Mouse (Mus musculus): ENCODE results near the gene Scaf4. TPM values are rescaled to one million over a fixed set of nuclear protein-coding genes. Genes with fewer than 3 reads are reported as not detected.

Scaf4 gene
- 19.6 and 32.8 TPM in 2 replicates for polyA plus RNA-seq (2012; rRNA removed)

- peak; percentile 71 for DNase-seq (ENCODE audit: low read depth, low spot score)
- under 1% methylated on average over 121 of the region's 123 CpGs for WGBS
Measured at GRCm38 (mm10) chr16:90283905-90284891, at the start of gene Scaf4. TSS of gene Scaf4 (minus strand) at chr16:90284503.

- no peak for DNase-seq (ENCODE audit: low read depth, low spot score)
- WGBS, result 64% methylated on average over 6 of the region's 6 CpGs
Measured at GRCm38 (mm10) chr16:90332553-90332952, 48.2 kb upstream of the Scaf4 start.

GRCm38 (mm10) chr16:90330979-90331378 lies 46.7 kb upstream of the Scaf4 start:
- DNase-seq (ENCODE audit: low read depth, low spot score), result no peak
- 83% methylated on average over 6 of the region's 6 CpGs for WGBS

- no peak for DNase-seq (ENCODE audit: low read depth, low spot score)
- WGBS, result 67% methylated on average over 8 of the region's 8 CpGs
Measured at GRCm38 (mm10) chr16:90329511-90329910, 45.2 kb upstream of the Scaf4 start.

GRCm38 (mm10) chr16:90322850-90323528 lies 38.7 kb upstream of the Scaf4 start:
- WGBS, result 27% methylated on average over 8 of the region's 8 CpGs
- peak; percentile 64 for DNase-seq (ENCODE audit: low read depth, low spot score)

- no peak for DNase-seq (ENCODE audit: low read depth, low spot score)
- 71% methylated on average over 7 of the region's 7 CpGs for WGBS
Measured at GRCm38 (mm10) chr16:90319321-90319720, 35.0 kb upstream of the Scaf4 start.

DNA sequence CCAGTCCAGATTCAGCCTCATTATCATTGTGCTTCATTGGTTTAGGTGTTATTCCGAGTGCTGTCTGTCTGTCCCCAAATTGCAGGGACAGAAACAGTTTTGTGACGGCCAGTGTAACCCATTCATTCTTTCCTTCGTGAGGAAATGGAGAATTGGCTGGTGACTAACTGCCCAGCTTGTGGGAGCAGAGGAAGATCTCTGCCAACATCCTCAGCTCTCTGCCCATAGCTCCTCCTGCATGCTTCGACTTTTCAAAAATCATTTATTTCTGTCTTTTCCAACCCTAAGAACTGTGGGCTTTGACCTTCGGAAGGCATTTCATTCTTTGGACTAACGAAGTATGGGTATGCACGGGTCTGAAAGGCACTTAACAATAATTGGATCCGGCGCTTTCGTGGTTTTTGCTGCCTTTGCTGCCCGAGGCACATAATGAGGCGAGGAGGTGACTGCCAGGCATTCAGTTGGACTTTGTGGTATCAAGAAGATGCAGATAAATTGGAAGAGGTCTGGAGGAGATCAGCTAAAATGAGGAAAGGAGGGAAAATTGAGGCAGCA lies 34.1 kb upstream of the Scaf4 start:
- DNase-seq (ENCODE audit: low read depth, low spot score), result no peak
- 83% methylated on average over 12 of the region's 12 CpGs for WGBS

- DNase-seq (ENCODE audit: low read depth, low spot score), result no peak
- 76% methylated on average over 4 of the region's 4 CpGs for WGBS
Measured at GRCm38 (mm10) chr16:90317777-90318176, 33.5 kb upstream of the Scaf4 start.

DNA sequence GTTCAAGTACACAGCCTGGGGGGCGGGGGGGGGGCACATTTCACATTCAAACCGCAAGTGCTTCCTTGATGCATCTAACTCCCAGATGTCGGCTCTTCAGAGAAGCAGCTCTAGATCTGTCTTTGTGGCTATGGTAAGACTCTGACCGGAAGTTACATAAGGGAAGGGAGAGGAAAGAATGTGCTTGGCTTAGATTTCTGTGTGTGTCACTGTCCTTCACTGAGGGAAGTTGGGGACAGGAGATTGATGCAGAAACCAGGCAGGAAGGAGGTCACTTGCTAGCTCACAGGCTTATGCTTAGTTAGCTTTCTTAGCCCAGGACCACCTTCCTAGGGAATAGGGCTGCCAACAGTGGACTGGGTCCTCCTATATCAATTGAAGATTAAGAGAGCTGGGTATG lies 31.6 kb upstream of the Scaf4 start:
- 77% methylated on average over 4 of the region's 4 CpGs for WGBS
- DNase-seq (ENCODE audit: low read depth, low spot score), result no peak

- DNase-seq (ENCODE audit: low read depth, low spot score), result no peak
- 44% methylated on average over 13 of the region's 13 CpGs for WGBS
Measured at GRCm38 (mm10) chr16:90312449-90313082, 28.3 kb upstream of the Scaf4 start.

- no peak for DNase-seq (ENCODE audit: low read depth, low spot score)
- 52% methylated on average over 11 of the region's 11 CpGs for WGBS
Measured at GRCm38 (mm10) chr16:90310488-90311135, 26.3 kb upstream of the Scaf4 start.

DNA sequence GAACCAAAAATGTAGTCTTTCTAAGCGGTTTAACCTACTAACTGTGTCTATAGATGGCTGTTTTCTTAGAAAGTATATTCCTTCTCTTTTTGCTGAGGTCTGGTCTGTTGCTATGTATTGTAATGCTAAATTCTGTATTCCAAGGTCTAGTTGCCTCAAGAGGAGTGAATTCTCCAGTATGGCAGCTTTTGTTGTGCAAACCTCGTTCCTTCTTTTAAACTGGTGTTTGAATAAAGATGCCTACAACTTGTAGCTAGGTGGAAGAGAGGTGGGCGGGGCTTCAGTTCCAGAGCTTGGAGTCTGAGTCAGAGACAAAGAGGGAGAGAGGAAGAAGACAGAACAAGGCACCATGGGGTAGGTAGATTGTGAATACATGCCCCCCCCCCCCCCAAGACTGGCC lies 25.5 kb upstream of the Scaf4 start:
- 60% methylated on average over 3 of the region's 3 CpGs for WGBS
- DNase-seq (ENCODE audit: low read depth, low spot score), result no peak

- no peak for DNase-seq (ENCODE audit: low read depth, low spot score)
- WGBS, result 85% methylated on average over 2 of the region's 2 CpGs
Measured at GRCm38 (mm10) chr16:90303988-90304299, 19.6 kb upstream of the Scaf4 start.

DNA sequence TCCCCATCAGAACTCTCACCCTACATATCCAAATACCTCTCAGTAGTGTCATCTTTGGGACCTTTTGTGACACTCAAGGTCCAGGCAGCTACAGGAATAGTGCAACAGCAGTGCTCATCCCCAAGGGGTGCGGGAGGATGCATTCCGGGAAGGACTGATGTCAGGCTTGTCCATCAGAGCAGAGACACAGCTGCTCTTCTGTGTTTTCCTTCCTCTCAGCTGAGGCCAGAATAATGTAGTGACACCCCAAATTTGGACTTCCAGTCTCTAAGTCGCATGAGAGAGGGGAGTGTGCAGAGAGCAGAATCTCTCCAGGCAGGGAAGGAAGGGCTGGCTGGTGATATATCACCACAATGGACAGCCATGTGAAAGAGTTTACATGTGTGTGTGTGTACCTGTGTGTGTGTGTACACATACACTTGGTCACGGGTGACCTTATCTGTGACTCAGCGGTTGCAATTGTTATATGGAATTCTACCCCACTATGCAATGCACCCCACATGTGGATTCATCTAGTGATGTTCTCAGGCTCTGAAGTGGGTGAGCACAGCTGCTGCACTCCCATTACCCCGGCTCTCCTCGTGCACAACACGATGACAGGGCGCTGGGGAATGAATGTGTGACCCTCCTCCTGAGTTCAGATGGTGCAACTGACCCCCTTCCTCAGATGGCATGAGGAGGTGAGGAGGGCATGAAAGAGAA lies 19.1 kb upstream of the Scaf4 start:
- WGBS, result 78% methylated on average over 9 of the region's 9 CpGs
- no peak for DNase-seq (ENCODE audit: low read depth, low spot score)

GRCm38 (mm10) chr16:90301706-90302105 lies 17.4 kb upstream of the Scaf4 start:
- WGBS, result 70% methylated on average over 10 of the region's 10 CpGs
- DNase-seq (ENCODE audit: low read depth, low spot score), result no peak

DNA sequence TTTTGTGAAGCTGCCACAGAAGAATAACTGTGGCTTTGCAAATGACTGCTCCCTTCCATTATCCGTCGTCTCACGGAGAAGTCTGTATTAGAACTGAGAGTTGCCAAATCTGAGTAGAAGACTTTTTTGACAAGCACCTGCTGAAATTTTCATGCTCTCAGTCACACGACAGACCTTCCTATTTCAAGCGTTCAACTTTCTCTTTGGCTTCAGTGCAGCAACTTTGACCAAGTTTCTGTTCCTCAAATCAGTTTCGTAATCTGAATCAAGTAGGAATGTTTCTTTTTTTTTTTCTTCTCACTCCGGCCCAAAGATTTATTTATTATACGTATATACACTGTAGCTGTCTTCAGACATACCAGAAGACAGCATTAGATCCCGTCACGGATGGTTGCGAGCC lies 16.6 kb upstream of the Scaf4 start:
- no peak for DNase-seq (ENCODE audit: low read depth, low spot score)

DNA sequence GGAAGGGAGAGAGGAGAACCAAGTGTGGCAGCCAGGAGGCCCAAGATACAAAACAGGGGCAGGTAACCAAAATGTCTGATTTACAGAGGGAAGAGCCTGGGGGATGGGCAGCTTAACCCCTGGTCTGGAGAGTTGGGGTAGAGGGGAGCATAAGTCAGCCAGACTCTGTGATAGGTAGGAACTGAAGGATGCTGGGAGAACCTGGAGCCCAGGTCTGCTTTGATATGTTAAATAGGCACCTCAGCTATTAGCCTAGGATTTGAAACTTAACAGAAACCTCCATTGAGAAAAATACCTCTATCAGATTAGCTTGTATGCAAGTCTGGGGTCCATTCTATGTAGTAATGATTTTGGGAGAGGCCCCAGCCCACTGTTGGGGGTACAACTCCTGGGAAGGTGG lies 15.3 kb upstream of the Scaf4 start:
- no peak for DNase-seq (ENCODE audit: low read depth, low spot score)

More for the DNA sequence above, 16.6 kb upstream of the Scaf4 start:
- WGBS, result 79% methylated on average over 11 of the region's 11 CpGs

- DNase-seq (ENCODE audit: low read depth, low spot score), result no peak
- 18% methylated on average over 21 of the region's 21 CpGs for WGBS
Measured at GRCm38 (mm10) chr16:90298426-90299300, 14.4 kb upstream of the Scaf4 start.
